Mouse (Mus musculus): ENCODE data around the gene A930009A15Rik. TPM values are rescaled to one million over a fixed set of nuclear protein-coding genes. Genes with fewer than 3 reads are reported as not detected.

The A930009A15Rik gene
- total RNA-seq (2021), result not detected
- long read RNA-seq, experiment 1, result 0 reads
- long read RNA-seq, experiment 2, result 0 reads

GRCm38 (mm10) chr10:115569712-115570491 is at the start of gene A930009A15Rik:
TSS of gene A930009A15Rik (plus strand) at chr10:115569986.
- intact Hi-C loops (cut with DNase I), result no loop called here
- no peak for DNase-seq

GRCm38 (mm10) chr10:115520200-115521080 is 49.3 kb upstream of the A930009A15Rik start:
- no peak for DNase-seq
- intact Hi-C loops (cut with DNase I), result no loop called here

GRCm38 (mm10) chr10:115521081-115521451 is 48.7 kb upstream of the A930009A15Rik start:
- no peak for DNase-seq
- intact Hi-C loops (cut with DNase I), result no loop called here

GRCm38 (mm10) chr10:115528892-115529291 is 40.9 kb upstream of the A930009A15Rik start:
- no peak for DNase-seq
- intact Hi-C loops (cut with DNase I), result no loop called here

- DNase-seq, result no peak
- intact Hi-C loops (cut with DNase I), result no loop called here
Observed at GRCm38 (mm10) chr10:115529768-115530167, 40.0 kb upstream of the A930009A15Rik start.

DNA sequence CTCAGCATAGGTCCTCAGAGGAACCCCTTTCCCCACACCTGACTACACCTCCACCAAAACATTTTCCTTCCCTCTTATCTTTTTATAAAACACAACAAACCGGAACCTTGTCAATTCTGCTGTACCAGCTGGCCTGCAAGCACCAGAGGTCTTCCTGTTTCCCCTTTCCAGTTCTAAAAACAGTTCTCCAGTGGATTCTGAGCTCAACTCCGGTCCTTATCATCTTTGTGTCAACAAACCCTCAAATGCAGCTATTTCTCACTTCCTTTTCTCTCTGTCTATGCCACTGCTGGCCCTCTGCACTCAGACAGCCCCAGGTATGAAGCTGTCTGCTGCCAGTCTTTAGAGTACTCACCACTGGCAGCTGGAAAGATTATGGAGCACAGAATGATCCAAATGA is 39.0 kb upstream of the A930009A15Rik start:
- DNase-seq, result no peak
- intact Hi-C loops (cut with DNase I), result no loop called here

DNA sequence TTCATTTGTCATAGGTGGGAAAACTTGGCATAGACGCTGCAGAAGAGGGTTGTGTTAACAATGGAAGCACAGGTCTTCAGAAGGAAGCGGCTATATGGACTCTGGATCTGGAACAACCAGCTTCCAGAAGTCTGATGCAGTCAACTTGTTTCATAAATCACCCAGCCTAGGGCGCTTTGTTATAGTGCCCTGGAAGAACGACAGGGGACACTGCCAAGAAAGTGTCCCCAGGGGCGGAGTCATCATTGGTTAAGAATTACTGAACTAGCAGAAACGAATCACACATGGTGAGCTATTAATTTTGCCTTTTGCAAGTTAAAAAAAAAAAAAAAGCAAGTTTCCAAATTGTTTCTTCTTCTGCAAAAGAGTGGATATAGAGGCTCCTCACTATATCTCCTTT is 26.9 kb upstream of the A930009A15Rik start:
- intact Hi-C loops (cut with DNase I), result no loop called here

DNA sequence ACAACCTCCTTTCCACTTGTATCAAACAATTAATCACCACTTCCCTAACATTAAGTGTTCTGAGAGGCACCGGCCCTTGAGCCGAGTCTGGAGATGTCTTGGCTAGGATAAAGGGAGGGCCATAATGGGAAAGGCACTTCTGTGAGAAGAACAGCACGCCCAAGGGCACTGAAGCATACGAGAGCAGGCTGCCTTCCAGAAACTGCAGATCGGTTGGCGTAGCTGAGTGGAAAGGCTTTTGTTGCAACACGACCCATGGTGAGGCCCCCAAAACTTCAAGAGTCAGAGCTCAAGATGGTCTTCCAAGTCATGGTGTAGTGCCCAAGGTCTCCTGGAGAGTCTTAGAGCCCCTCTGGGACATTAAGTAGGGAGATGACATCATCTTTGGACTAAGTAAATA is 19.5 kb upstream of the A930009A15Rik start:
- no peak for DNase-seq
- intact Hi-C loops (cut with DNase I), result no loop called here

More for the DNA sequence above, 26.9 kb upstream of the A930009A15Rik start:
- no peak for DNase-seq

- no peak for DNase-seq
- intact Hi-C loops (cut with DNase I), result no loop called here
Observed at GRCm38 (mm10) chr10:115551069-115551468, 18.7 kb upstream of the A930009A15Rik start.

DNA sequence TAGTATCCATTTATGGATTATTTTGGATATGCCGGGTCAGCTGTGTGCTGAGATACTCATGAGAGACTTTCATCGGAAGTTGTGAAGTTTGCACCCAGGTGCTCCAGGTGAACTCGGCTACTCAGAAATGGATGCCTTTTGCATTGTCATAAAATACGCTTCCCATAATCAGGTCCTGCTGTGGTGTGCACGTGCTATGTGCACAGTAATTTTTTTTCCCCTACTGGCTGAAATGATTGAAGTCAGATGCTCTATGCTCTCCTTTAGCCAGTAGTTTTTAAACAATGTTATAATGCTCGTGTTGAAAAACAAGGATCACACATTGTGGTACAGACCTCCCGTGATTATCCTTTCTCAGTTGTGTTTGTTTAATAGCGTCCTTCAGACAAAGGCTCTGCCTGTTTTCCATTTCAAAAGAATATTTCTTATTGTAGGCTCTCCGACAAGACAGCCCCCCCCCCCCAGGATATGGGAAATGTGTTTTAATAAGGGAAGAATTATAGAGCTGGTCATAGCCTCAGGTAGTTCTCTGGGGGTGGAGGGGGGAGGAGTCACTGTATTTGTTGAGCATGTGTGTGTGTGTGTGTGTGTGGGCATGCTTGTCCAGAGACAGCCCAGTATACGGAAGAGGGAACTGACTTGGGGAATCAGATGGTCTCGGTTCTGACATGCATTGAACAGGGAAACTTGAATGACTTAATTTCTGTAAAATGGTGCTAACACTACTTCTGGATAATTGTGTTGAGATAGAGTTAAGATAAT is 16.3 kb upstream of the A930009A15Rik start:
- DNase-seq, result no peak
- intact Hi-C loops (cut with DNase I), result no loop called here

DNA sequence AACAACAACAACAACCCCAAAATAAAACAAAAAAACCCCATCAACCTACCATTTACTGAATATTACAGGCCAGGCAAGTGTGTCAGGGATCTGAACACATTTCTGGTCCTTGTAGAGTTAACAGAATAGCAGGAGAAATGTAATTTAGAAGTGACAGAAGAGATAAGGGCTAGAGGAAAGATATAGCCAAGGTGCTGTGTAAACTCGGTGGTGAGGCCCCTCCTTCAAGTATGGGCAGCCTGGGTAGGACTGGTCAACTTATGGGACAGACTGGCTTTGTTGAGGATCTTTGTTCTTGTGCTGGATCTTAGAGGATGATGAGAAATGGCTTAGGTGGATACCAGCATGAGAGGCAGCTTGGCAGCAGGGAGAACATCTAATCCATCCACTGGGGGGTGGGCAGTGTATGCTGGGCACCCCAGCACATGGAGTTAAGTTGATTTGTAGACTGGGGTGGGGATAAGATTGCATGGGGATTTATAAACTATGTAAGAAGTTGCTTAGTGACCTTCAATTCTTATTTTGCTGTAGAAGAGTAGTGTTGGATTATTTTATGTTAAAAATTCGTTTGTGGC is 14.5 kb upstream of the A930009A15Rik start:
- DNase-seq, result no peak
- intact Hi-C loops (cut with DNase I), result no loop called here

- no peak for DNase-seq
- intact Hi-C loops (cut with DNase I), result no loop called here
Observed at GRCm38 (mm10) chr10:115556738-115557242, 13.0 kb upstream of the A930009A15Rik start.

- no peak for DNase-seq
- intact Hi-C loops (cut with DNase I), result no loop called here
Observed at GRCm38 (mm10) chr10:115561136-115561880, 8.5 kb upstream of the A930009A15Rik start.

DNA sequence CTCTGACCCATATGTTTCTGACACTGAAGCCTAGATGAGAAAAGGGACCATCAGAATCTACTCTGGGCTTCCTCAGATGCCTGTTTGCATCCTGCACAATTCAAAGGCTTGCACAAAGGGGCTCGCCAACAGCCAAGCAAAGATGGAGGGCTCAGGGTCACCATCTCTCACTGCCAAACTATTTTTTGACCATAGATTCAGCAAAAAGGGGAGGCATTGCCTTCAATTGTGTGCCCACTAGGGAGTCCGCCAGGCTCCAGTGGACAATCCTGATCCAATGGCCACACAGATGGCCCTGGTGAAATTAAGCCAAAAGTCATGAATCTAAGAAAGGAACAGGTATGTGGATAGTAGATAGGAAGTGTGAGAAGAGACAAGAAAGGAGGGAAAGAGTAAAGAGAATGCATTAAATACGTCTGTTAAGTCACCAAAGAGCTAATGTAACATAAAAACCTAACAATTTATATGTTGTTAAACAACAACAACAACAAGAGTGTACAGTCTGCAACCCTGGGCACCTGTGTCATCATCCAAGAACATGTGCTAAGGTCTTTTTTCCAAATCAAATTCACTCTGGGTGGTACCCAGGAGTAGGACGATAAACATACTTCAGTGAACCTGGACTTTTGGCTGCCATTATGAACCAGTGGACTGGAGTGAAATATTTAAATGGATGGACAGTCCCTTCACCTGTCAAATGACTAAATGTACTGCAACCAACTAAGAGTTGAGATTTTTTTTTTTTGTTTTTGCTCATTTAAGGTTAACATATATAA is 6.7 kb upstream of the A930009A15Rik start:
- intact Hi-C loops (cut with DNase I), result no loop called here

DNA sequence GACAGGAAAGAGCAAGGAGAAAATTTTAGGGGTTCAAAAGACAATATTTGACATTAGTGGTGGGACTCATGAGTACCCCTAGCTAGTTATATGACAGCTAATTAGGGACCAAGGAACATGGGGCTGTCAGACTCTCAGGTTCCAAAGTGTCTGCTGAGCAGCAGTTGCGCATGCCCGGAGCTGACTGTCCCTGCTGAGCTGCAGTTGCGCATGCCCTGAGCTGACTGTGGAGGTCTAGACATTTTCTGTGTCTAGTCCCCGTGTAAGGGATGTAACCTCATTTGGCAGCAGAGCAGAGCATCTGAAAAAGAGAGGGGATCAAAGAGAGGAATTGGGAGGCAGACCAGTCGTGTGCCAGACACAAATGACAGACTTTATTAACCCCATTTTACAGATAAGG is 5.8 kb upstream of the A930009A15Rik start:
- intact Hi-C loops (cut with DNase I), result no loop called here
- no peak for DNase-seq

More for the DNA sequence above, 6.7 kb upstream of the A930009A15Rik start:
- DNase-seq, result no peak

- no peak for DNase-seq
- intact Hi-C loops (cut with DNase I), result no loop called here
Observed at GRCm38 (mm10) chr10:115570577-115570976, 791 bp downstream of the A930009A15Rik start.

- DNase-seq, result no peak
- intact Hi-C loops (cut with DNase I), result no loop called here
Observed at GRCm38 (mm10) chr10:115571317-115571716, 1.5 kb downstream of the A930009A15Rik start.

- intact Hi-C loops (cut with DNase I), result no loop called here
- DNase-seq, result no peak
Observed at GRCm38 (mm10) chr10:115571734-115572440, 2.1 kb downstream of the A930009A15Rik start.
